15 mouse cellular contexts compared by ENCODE assay signal in genomic region chr5:36895621-36896573, GRCm38 (mm10). TPM values are rescaled to one million over a fixed set of nuclear protein-coding genes. Genes with fewer than 3 reads are reported as not detected.
DNase-seq lines count a peak whose midpoint lies in the region; ATAC-seq and TF ChIP-seq lines count a peak whose summit lies in the region.
"Had no signal": no experiment of that assay in that cellular context is flagged by ENCODE, and none has a peak within 500 bp of the region (broad histone marks: within the 10 kb centered on the region; RNA-seq: fewer than 3 reads in every experiment).

No protein-coding gene starts in this region.

- no peaks in the 10 kb centered on the region for H3K27me3 ChIP-seq in neural tube, embryonic 14.5 days (ENCODE audit: control insufficient read depth, insufficient read depth, low read length)
- H3K27me3 ChIP-seq in heart, embryonic 12.5 days (replicated peaks), result peaks cover 38% of the 10 kb centered on the region
- no peaks in the 10 kb centered on the region for H3K27me3 ChIP-seq in forebrain, embryonic 16.5 days (replicated peaks; ENCODE audit: control insufficient read depth, insufficient read depth, low read length)
- H3K27me3 ChIP-seq: embryonic facial prominence, embryonic 12.5 days; forebrain, embryonic 13.5 days had no signal

- peak overlapping the region; percentile 66 for H3K27ac ChIP-seq in cortical plate, adult 2 months (ENCODE audit: insufficient read depth, low read length)
- H3K27ac ChIP-seq in neural tube, embryonic 14.5 days (ENCODE audit: low read depth, low read length), result no peak overlapping the region; the same call in 1 of the 2 replicates
- no peak overlapping the region for H3K27ac ChIP-seq in heart, embryonic 12.5 days (ENCODE audit: poor library complexity, severe bottlenecking)
- no peak overlapping the region for H3K27ac ChIP-seq in forebrain, embryonic 16.5 days (ENCODE audit: low read length)
- H3K27ac ChIP-seq: embryonic facial prominence, embryonic 12.5 days; forebrain, embryonic 13.5 days; limb, embryonic 15.5 days had no signal

- no peak for TF ChIP-seq CTCF in cortical plate, adult 2 months (IDR thresholded peaks at IDR 0.05; ENCODE audit: extremely low read depth, insufficient read depth, low read length)

- H3K4me3 ChIP-seq in cortical plate, adult 2 months (ENCODE audit: insufficient read depth, low read length), result no peak overlapping the region
- H3K4me3 ChIP-seq in neural tube, embryonic 14.5 days (ENCODE audit: low read depth, low read length), result no peak overlapping the region
- H3K4me3 ChIP-seq in heart, embryonic 12.5 days, result no peak overlapping the region
- H3K4me3 ChIP-seq in forebrain, embryonic 16.5 days (replicated peaks; ENCODE audit: low read length), result no peak overlapping the region
- H3K4me3 ChIP-seq: embryonic facial prominence, embryonic 12.5 days; forebrain, embryonic 13.5 days; limb, embryonic 15.5 days had no signal

- no peaks in the 10 kb centered on the region for H3K36me3 ChIP-seq in neural tube, embryonic 14.5 days (ENCODE audit: control insufficient read depth, insufficient read depth, low read length)
- no peaks in the 10 kb centered on the region for H3K36me3 ChIP-seq in heart, embryonic 12.5 days
- H3K36me3 ChIP-seq in forebrain, embryonic 16.5 days (ENCODE audit: control insufficient read depth, insufficient read depth), result no peaks in the 10 kb centered on the region
- H3K36me3 ChIP-seq: embryonic facial prominence, embryonic 12.5 days; limb, embryonic 15.5 days had no signal

- no peak overlapping the region for H3K4me2 ChIP-seq in neural tube, embryonic 14.5 days (ENCODE audit: low read depth, low read length)
- no peak overlapping the region for H3K4me2 ChIP-seq in heart, embryonic 12.5 days
- H3K4me2 ChIP-seq in forebrain, embryonic 16.5 days (ENCODE audit: low read length), result no peak overlapping the region
- H3K4me2 ChIP-seq: embryonic facial prominence, embryonic 12.5 days; forebrain, embryonic 13.5 days; limb, embryonic 15.5 days had no signal

- ATAC-seq in neural tube, embryonic 14.5 days (ENCODE audit: low read depth), result peak; percentile 29; the same call in 1 of the 2 replicates
- ATAC-seq in heart, embryonic 12.5 days (ENCODE audit: insufficient number of reproducible peaks, low FRiP score), result no peak
- ATAC-seq in forebrain, embryonic 16.5 days, result no peak
- ATAC-seq: forebrain, embryonic 13.5 days had no signal

- DNase-seq in cerebellum, adult 9-11 months, result peak; percentile 71
- DNase-seq in cerebellum, postnatal 4 days (ENCODE audit: low spot score in 2 of 2), result no peak
- DNase-seq in kidney, postnatal 4 days, result peak; percentile 53 to 54
- DNase-seq in kidney, adult 9 months, result no peak
- DNase-seq: layer of hippocampus, postnatal 36 days; lung, postnatal 10 days; thymus, adult 2 months had no signal

- TF ChIP-seq POLR2A in cortical plate, adult 2 months (IDR thresholded peaks at IDR 0.05; ENCODE audit: extremely low read depth, insufficient read depth, low read length), result no peak

- WGBS in neural tube, embryonic 14.5 days, result 64% methylated on average over 10 of the region's 10 CpGs
- WGBS in heart, embryonic 12.5 days, result 75% methylated on average over 10 of the region's 10 CpGs
- WGBS in forebrain, embryonic 16.5 days, result 73% methylated on average over 10 of the region's 10 CpGs

- H3K4me1 ChIP-seq in cortical plate, adult 2 months (ENCODE audit: control insufficient read depth, insufficient read depth, low read length), result peaks cover 51% of the 10 kb centered on the region
- peaks cover 28% of the 10 kb centered on the region for H3K4me1 ChIP-seq in neural tube, embryonic 14.5 days (ENCODE audit: control insufficient read depth, insufficient read depth, low read length)
- peaks cover 8% of the 10 kb centered on the region for H3K4me1 ChIP-seq in heart, embryonic 12.5 days (replicated peaks)
- peaks cover 37% of the 10 kb centered on the region for H3K4me1 ChIP-seq in forebrain, embryonic 16.5 days (replicated peaks; ENCODE audit: control insufficient read depth, insufficient read depth, low read length)
- H3K4me1 ChIP-seq: limb, embryonic 15.5 days had no signal

- H3K9me3 ChIP-seq in neural tube, embryonic 14.5 days (ENCODE audit: control insufficient read depth, low read length), result no peaks in the 10 kb centered on the region
- no peaks in the 10 kb centered on the region for H3K9me3 ChIP-seq in heart, embryonic 12.5 days (replicated peaks)
- no peaks in the 10 kb centered on the region for H3K9me3 ChIP-seq in forebrain, embryonic 16.5 days (ENCODE audit: control insufficient read depth, low read length)
- H3K9me3 ChIP-seq: embryonic facial prominence, embryonic 12.5 days; forebrain, embryonic 13.5 days; limb, embryonic 15.5 days had no signal

- H3K9ac ChIP-seq in neural tube, embryonic 14.5 days (replicated peaks; ENCODE audit: low read depth, low read length), result no peak overlapping the region
- no peak overlapping the region for H3K9ac ChIP-seq in heart, embryonic 12.5 days
- H3K9ac ChIP-seq in forebrain, embryonic 16.5 days (replicated peaks; ENCODE audit: low read depth, low read length), result no peak overlapping the region
- H3K9ac ChIP-seq: embryonic facial prominence, embryonic 12.5 days; forebrain, embryonic 13.5 days; limb, embryonic 15.5 days had no signal

RNA-seq across cellular contexts. Expression of gene Ppp2r2c, which starts 27.6 kb away (rescaled TPM):
- 442 and 456 TPM in 2 replicates for polyA plus RNA-seq in cortical plate, adult 2 months (2012; rRNA removed)
- polyA plus RNA-seq in neural tube, embryonic 14.5 days (2014; fragmentation: Nextera tagmentation; extraction: Ambion mirVana), result 64.1 and 67.0 TPM in 2 replicates
- polyA plus RNA-seq in heart, embryonic 12.5 days (2016; fragmentation: Nextera tagmentation; extraction: Ambion mirVana), result 0.04 and 0.14 TPM in 2 replicates
- polyA plus RNA-seq in forebrain, embryonic 16.5 days (2015; fragmentation: Nextera tagmentation; extraction: Ambion mirVana), result 34.2 and 38.3 TPM in 2 replicates
- polyA plus RNA-seq: kidney, embryonic 16.5 days had no signal

Comparison
In these comparisons a context has a peak if more than half of its experiments do, and no peak if none do; other contexts are left out.
1. DNase-seq: peak in cerebellum, adult 9-11 months (single experiment) and kidney, postnatal 4 days (2 of 2); none in cerebellum, postnatal 4 days (0 of 2) and kidney, adult 9 months (single experiment).
2. RNA of gene Ppp2r2c, which starts 27.6 kb away (polyA plus RNA-seq): 442 to 456 TPM in cortical plate, adult 2 months, 64.1 to 67.0 TPM in neural tube, embryonic 14.5 days and 34.2 to 38.3 TPM in forebrain, embryonic 16.5 days; 0.04 to 0.14 TPM in heart, embryonic 12.5 days; every median in the first group is over 10 times any median in the second.